Mouse (Mus musculus) testis, adult 2 months (tissue): Measurements from ENCODE around the gene Rbfox3. TPM values are rescaled to one million over a fixed set of nuclear protein-coding genes. Genes with fewer than 3 reads are reported as not detected.

Source experiments
- H3K27ac ChIP-seq: fragments of 200-500 bp; 2 replicates; pipeline ENCODE4 v1.5.1; 2012; ENCODE audit warnings: low read depth, low read length; ENCODE audit not compliant: control insufficient read depth, insufficient read depth
- H3K27me3 ChIP-seq: fragments of 200-500 bp; 2 replicates; pipeline ENCODE4 v1.6.1; 2012; ENCODE audit warnings: mild to moderate bottlenecking, low read length, moderate library complexity; ENCODE audit not compliant: control insufficient read depth, insufficient read depth
- H3K36me3 ChIP-seq: fragments of 200-500 bp; 2 replicates; pipeline ENCODE4 v1.6.1; 2012; ENCODE audit warnings: mild to moderate bottlenecking, low read length; ENCODE audit not compliant: control insufficient read depth, insufficient read depth
- H3K4me1 ChIP-seq: fragments of 200-500 bp; 2 replicates; pipeline ENCODE4 v1.6.1; 2012; ENCODE audit warnings: low read length; ENCODE audit not compliant: control insufficient read depth, insufficient read depth
- H3K4me3 ChIP-seq: fragments of 200-500 bp; 2 replicates; pipeline ENCODE4 v1.5.1; 2012; ENCODE audit warnings: low read depth, mild to moderate bottlenecking, low read length, moderate library complexity, mixed read lengths; ENCODE audit not compliant: control insufficient read depth
- CTCF ChIP-seq: fragments of 200-500 bp; IDR thresholded peaks from 2 replicates; pipeline ENCODE4 v1.5.1; 2012; ENCODE audit warnings: low read depth, mild to moderate bottlenecking, inconsistent platforms, low read length, moderate library complexity; ENCODE audit not compliant: control insufficient read depth, insufficient read depth, insufficient replicate concordance
- POLR2A ChIP-seq: fragments of 200-500 bp; IDR thresholded peaks from 2 replicates; pipeline ENCODE4 v1.6.1; 2012; ENCODE audit warnings: low read depth, mild to moderate bottlenecking, inconsistent platforms, low read length, moderate library complexity; ENCODE audit not compliant: control insufficient read depth
- polyA plus RNA-seq: library from polyadenylated mRNA; depleted of rRNA; stranded (reverse); fragments of >200 nt; gene quantifications from 2 replicates; pipeline ENCODE4 v1.2.3, GENCODE M21; 2012

Rbfox3 gene
- polyA plus RNA-seq, 1 experiment: 0.28 TPM

DNA sequence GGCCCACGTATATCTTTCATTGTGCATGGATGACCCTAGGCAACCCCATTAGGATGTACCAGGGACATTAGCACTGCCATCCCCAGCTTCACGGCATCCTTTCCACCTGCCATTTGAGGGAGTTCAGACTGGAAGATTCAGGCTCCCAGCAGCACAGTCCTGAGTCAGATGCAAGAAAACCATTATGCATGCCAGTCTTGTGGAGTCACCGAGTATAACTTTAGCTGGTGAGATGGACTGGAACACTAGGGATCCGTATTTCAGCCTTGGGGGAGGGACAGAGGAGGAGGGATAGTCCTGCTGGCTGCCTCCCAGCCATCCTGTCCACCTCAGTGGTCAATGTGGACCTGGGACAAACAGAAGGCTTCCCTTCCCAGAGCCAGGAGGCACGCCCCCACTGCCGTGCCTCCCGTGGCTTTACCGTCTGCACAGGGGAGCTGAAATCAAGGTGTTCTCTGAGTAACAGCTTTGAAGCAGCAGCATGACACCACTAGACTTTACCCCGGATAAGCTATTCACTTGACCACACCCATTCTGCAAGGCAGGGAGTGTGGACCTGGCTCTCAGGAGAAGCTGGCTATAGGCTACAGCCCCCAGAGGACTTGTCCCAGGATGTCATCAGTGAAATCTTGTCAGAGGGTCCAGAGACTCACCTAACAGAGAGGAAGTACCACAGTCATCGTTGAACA lies 78.5 kb downstream of the Rbfox3 start:
- Histone ChIP-seq H3K27me3 (no peaks in the 10 kb centered on the region), H3K4me1 (no peaks in the 10 kb centered on the region), H3K27ac (no peak overlapping the region), H3K36me3 (no peaks in the 10 kb centered on the region), H3K4me3 (no peak overlapping the region)
- no peak for TF ChIP-seq POLR2A
- no peak for TF ChIP-seq CTCF

DNA sequence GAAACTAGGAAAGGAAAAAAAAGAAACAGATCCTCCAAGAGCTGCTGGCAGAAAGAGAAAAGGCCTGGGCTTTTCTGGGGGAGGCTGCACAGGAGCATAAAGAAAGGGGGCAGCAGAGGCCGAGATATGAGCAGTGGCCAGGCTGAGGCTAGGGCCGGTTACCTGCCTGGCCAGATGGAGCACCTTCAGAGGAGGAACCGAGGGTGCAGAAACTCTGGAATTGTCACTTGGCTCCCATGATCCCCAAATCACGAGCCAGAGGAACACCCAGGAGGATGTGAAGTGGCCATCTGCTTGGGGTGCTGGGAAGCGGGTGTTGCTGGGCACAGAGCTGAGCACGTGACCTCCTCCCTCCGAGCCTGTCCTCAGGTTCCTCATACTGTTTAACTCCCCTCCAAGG lies 79.7 kb downstream of the Rbfox3 start:
- no peaks in the 10 kb centered on the region for H3K27me3 ChIP-seq
- H3K4me1 ChIP-seq: no peaks in the 10 kb centered on the region
- H3K36me3 ChIP-seq: no peaks in the 10 kb centered on the region
- H3K27ac ChIP-seq: no peak overlapping the region
- TF ChIP-seq CTCF: no peak
- no peak for TF ChIP-seq POLR2A
- H3K4me3 ChIP-seq: no peak overlapping the region

DNA sequence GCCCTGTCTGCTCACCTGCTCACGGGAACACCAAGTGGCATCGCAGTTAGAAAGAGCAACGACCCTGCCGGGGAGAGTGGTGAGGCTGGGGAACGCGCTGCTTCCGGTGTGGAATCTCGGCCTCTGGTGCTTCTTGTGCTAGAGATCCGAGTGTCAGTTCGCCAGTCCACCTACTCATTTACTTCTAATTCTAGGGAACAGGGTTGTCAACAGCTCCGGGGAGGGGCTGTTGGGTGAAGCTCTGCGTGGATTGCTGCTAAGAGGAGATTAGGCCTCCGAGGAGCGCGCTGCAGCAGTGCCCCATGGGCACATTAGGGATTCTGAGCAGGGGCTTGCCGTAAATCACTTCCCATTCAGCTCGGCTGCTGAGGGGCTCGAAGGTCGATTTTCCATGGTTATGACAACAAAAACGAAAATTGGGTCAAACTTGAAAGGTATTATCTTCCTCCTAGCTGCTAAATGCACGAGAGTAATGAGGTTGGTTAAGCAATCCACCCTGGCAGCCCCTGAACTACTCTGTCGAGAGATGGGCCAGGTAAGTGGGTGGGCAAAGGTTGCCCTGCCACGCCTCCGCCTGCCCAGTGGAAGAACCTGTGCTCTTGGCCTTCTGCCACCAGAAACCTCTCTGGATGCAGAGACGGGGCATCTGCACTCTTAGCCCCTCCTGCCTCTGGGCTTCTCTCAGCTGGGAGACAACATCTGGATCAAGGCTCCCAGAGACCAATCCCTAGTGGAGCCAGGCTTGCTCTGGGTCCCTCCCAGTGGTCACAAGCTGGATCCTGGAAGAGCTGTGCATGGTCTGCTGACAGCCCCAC lies 85.9 kb downstream of the Rbfox3 start:
- Histone ChIP-seq H3K27ac (no peak overlapping the region), H3K36me3 (no peaks in the 10 kb centered on the region), H3K4me1 (no peaks in the 10 kb centered on the region), H3K27me3 (no peaks in the 10 kb centered on the region), H3K4me3 (no peak overlapping the region)
- TF ChIP-seq POLR2A (no peak), CTCF (no peak)

DNA sequence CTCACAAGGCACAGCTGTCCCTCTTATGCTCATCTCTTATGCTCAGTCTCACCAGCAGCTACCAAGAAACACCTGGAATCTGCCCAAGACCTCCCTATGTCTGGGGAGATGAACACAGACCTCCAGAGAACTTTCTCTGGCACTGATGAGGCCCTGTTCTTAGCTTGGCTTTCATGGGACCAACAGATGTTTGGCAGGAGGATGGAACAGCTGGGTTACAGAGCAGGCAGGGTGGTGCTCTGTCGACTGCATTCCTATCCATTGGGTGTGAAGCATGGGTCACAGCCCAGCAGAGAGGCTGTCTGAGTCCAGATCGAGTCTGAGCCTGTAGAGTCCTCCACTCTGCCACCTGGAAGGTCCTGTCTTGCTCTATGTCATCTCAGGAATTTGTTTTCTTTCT lies 90.0 kb downstream of the Rbfox3 start:
- no peaks in the 10 kb centered on the region for H3K4me1 ChIP-seq
- H3K36me3 ChIP-seq: no peaks in the 10 kb centered on the region
- TF ChIP-seq CTCF (no peak), POLR2A (no peak)
- H3K4me3 ChIP-seq: no peak overlapping the region
- no peaks in the 10 kb centered on the region for H3K27me3 ChIP-seq
- H3K27ac ChIP-seq: no peak overlapping the region

DNA sequence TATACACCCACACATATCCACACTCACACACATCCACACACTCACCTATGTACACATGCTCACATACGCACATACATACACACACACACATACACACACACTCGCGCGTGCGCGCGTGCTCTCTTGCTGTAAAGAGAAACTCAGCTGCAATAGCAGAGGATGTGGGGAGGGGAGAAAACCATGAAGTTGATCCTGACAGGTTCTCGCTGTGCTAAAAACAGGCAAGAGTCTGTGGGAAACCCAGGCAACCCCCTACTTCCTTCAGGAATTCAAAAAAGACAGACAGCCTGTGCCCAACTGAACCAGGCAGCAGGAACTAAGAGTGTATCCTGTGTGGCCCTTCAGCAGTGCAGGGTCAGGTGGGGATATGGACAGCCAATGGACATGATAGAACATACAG lies 92.9 kb downstream of the Rbfox3 start:
- TF ChIP-seq POLR2A (no peak), CTCF (no peak)
- no peaks in the 10 kb centered on the region for H3K4me1 ChIP-seq
- no peak overlapping the region for H3K4me3 ChIP-seq
- no peaks in the 10 kb centered on the region for H3K27me3 ChIP-seq
- no peaks in the 10 kb centered on the region for H3K36me3 ChIP-seq
- H3K27ac ChIP-seq: no peak overlapping the region

DNA sequence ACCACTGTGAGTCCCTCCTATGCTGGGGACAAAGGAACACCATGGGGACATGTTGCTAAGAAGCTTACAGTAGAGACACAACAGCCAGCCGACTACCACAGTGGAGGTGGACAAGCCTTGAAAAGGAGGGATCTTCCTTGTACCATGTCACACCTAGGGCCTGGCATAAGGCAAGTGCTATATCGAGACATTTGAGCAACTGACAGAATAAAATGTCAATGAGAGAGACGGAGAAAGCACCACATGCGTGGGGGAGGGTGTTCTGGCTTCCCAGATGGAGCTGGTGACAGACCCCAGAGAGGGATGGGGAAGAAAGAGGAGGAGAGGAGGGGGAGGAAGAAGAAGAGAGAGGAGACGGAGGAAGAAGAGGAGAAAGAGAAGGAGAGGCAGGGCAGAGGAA lies 96.3 kb downstream of the Rbfox3 start:
- H3K27ac ChIP-seq: no peak overlapping the region
- no peaks in the 10 kb centered on the region for H3K27me3 ChIP-seq
- H3K4me1 ChIP-seq: no peaks in the 10 kb centered on the region
- H3K36me3 ChIP-seq: no peaks in the 10 kb centered on the region
- TF ChIP-seq POLR2A: no peak
- TF ChIP-seq CTCF: no peak
- no peak overlapping the region for H3K4me3 ChIP-seq

DNA sequence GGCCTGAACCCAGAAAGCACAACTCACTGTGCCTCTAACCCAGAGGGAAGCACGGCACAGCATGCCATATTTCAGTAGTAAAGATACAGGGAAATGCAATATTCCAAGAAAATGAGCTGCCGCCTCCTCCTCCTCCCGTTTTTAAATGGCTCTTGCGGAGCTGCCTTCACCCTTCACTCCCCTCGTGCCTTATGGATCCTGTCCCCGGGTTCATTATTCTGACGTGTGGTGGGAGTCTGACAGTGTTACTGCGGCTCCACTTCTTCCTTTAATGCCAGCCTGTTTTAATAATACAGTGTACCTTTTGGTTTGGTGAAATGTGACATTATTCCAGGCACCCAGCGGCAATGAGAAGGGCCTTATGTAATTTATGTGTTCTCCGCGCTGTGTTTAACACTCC lies 97.5 kb downstream of the Rbfox3 start:
- no peaks in the 10 kb centered on the region for H3K27me3 ChIP-seq
- no peak overlapping the region for H3K4me3 ChIP-seq
- H3K27ac ChIP-seq: no peak overlapping the region
- H3K4me1 ChIP-seq: no peaks in the 10 kb centered on the region
- TF ChIP-seq CTCF: no peak
- no peak for TF ChIP-seq POLR2A
- H3K36me3 ChIP-seq: no peaks in the 10 kb centered on the region
